Mouse (Mus musculus) C2C12 (cell line): ENCODE data around the gene Cryba2.

Experiments
- CEBPB ChIP-seq: IDR thresholded peaks from one replicate; pipeline ENCODE4 v1.6.1; 2011; ENCODE audit warnings: low read depth, mild to moderate bottlenecking, control low read depth, moderate library complexity
- CTCF ChIP-seq: IDR thresholded peaks from one replicate; pipeline ENCODE4 v1.5.1; 2011; ENCODE audit not compliant: control insufficient read depth, insufficient read depth, insufficient read length
- FOSL1 ChIP-seq: IDR thresholded peaks from one replicate; pipeline ENCODE4 v1.8.0; 2011; ENCODE audit warnings: mild to moderate bottlenecking, low read length; ENCODE audit not compliant: poor library complexity, insufficient read depth, severe bottlenecking
- MAX ChIP-seq: IDR thresholded peaks from one replicate; pipeline ENCODE4 v1.6.1; 2011; ENCODE audit warnings: mild to moderate bottlenecking, control low read depth
- USF1 ChIP-seq: IDR thresholded peaks from one replicate; pipeline ENCODE4 v1.6.1; 2011; ENCODE audit warnings: low read depth, mild to moderate bottlenecking, control low read depth, moderate library complexity

GRCm38 (mm10) chr1:74857677-74858076 is 35.3 kb downstream of the Cryba2 start:
- TF ChIP-seq FOSL1: no peak
- no peak for TF ChIP-seq CTCF
- TF ChIP-seq USF1: no peak
- TF ChIP-seq MAX: no peak
- no peak for TF ChIP-seq CEBPB
